Mouse (Mus musculus): ENCODE data around the gene Dek. TPM values are rescaled to one million over a fixed set of nuclear protein-coding genes. Genes with fewer than 3 reads are reported as not detected.

Gene Dek
- polyA plus RNA-seq, 1 experiment: 17.6 TPM

- no peak for TF ChIP-seq CTCF (conservative IDR thresholded peaks at IDR 0.05; ENCODE audit: insufficient read depth, insufficient read length, low read depth, low read length)
- TF ChIP-seq POLR2A (IDR thresholded peaks at IDR 0.05; ENCODE audit: low read depth, low read length): no peak
- Histone ChIP-seq H3K27ac (ENCODE audit: insufficient read depth, low read depth, low read length) (0 out of 2 replicates have a peak within 1 kb of the TSS, but pooled peaks have one; percentile 46), H3K4me1 (ENCODE audit: control insufficient read depth, insufficient read depth, low read length) (peaks cover 23% of the 10 kb centered on the region; the same call in 1 of the 2 replicates), H3K36me3 (ENCODE audit: control insufficient read depth, insufficient read depth, low read length) (no peaks in the 10 kb centered on the region), H3K4me3 (ENCODE audit: insufficient read depth, low read depth, low read length) (peak within 1 kb of the TSS; percentile 78), H3K27me3 (replicated peaks; ENCODE audit: control insufficient read depth, insufficient read depth, low read length) (no peaks in the 10 kb centered on the region)
- peak; percentile 67 for DNase-seq
- WGBS: 17% methylated on average over 10 of the region's 10 CpGs
These were observed 61.4 kb downstream of the Dek start, which contains the start of gene Tpmt for GRCm38 (mm10) chr13:47044617-47044947. Gene Tpmt, minus strand, starts transcription at chr13:47044737.

GRCm38 (mm10) chr13:47043833-47044616 lies 62.0 kb downstream of the Dek start:
- Histone ChIP-seq H3K36me3 (ENCODE audit: control insufficient read depth, insufficient read depth, low read length) (no peaks in the 10 kb centered on the region), H3K27me3 (replicated peaks; ENCODE audit: control insufficient read depth, insufficient read depth, low read length) (no peaks in the 10 kb centered on the region), H3K4me1 (ENCODE audit: control insufficient read depth, insufficient read depth, low read length) (peaks cover 27% of the 10 kb centered on the region; the same call in 1 of the 2 replicates), H3K27ac (ENCODE audit: insufficient read depth, low read depth, low read length) (0 out of 2 replicates have a peak overlapping the region, but pooled peaks have one; percentile 46), H3K4me3 (ENCODE audit: insufficient read depth, low read depth, low read length) (peak overlapping the region; percentile 78)
- no peak for DNase-seq
- TF ChIP-seq CTCF (conservative IDR thresholded peaks at IDR 0.05; ENCODE audit: insufficient read depth, insufficient read length, low read depth, low read length) (no peak), POLR2A (IDR thresholded peaks at IDR 0.05; ENCODE audit: low read depth, low read length) (no peak)
- WGBS: under 1% methylated on average over 45 of the region's 45 CpGs

GRCm38 (mm10) chr13:47043030-47043680 lies 62.8 kb downstream of the Dek start, which contains the start of gene Kdm1b:
Gene Kdm1b, plus strand, starts transcription at chr13:47043499.
- Histone ChIP-seq H3K4me3 (ENCODE audit: insufficient read depth, low read depth, low read length) (peak within 1 kb of the TSS; percentile 86), H3K27me3 (replicated peaks; ENCODE audit: control insufficient read depth, insufficient read depth, low read length) (no peaks in the 10 kb centered on the region), H3K27ac (ENCODE audit: insufficient read depth, low read depth, low read length) (peak within 1 kb of the TSS; percentile 91), H3K36me3 (ENCODE audit: control insufficient read depth, insufficient read depth, low read length) (no peaks in the 10 kb centered on the region), H3K4me1 (ENCODE audit: control insufficient read depth, insufficient read depth, low read length) (peaks cover 28% of the 10 kb centered on the region; the same call in 1 of the 2 replicates)
- peak; percentile 100 for DNase-seq
- WGBS: under 1% methylated on average over 48 of the region's 48 CpGs
- TF ChIP-seq CTCF (conservative IDR thresholded peaks at IDR 0.05; ENCODE audit: insufficient read depth, insufficient read length, low read depth, low read length): no peak
- peak; percentile 60 for TF ChIP-seq POLR2A (IDR thresholded peaks at IDR 0.05; ENCODE audit: low read depth, low read length)

GRCm38 (mm10) chr13:47042024-47042633 lies 63.9 kb downstream of the Dek start:
- TF ChIP-seq CTCF (conservative IDR thresholded peaks at IDR 0.05; ENCODE audit: insufficient read depth, insufficient read length, low read depth, low read length): peak; percentile 15; the same call in 1 of the 2 replicates
- TF ChIP-seq POLR2A (IDR thresholded peaks at IDR 0.05; ENCODE audit: low read depth, low read length): no peak
- H3K36me3 ChIP-seq (ENCODE audit: control insufficient read depth, insufficient read depth, low read length): no peaks in the 10 kb centered on the region
- peaks cover 24% of the 10 kb centered on the region; the same call in 1 of the 2 replicates for H3K4me1 ChIP-seq (ENCODE audit: control insufficient read depth, insufficient read depth, low read length)
- peak; percentile 66 for DNase-seq
- 28% methylated on average over 8 of the region's 8 CpGs for WGBS
- H3K27ac ChIP-seq (ENCODE audit: insufficient read depth, low read depth, low read length): peak overlapping the region; percentile 91; the same call in 1 of the 2 replicates
- peak overlapping the region; percentile 21 for H3K4me3 ChIP-seq (ENCODE audit: insufficient read depth, low read depth, low read length)
- H3K27me3 ChIP-seq (replicated peaks; ENCODE audit: control insufficient read depth, insufficient read depth, low read length): no peaks in the 10 kb centered on the region

- 28% methylated on average over 5 of the region's 5 CpGs for WGBS
- H3K4me3 ChIP-seq (ENCODE audit: insufficient read depth, low read depth, low read length): no peak overlapping the region
- TF ChIP-seq CTCF (conservative IDR thresholded peaks at IDR 0.05; ENCODE audit: insufficient read depth, insufficient read length, low read depth, low read length) (no peak), POLR2A (IDR thresholded peaks at IDR 0.05; ENCODE audit: low read depth, low read length) (no peak)
- no peaks in the 10 kb centered on the region for H3K27me3 ChIP-seq (replicated peaks; ENCODE audit: control insufficient read depth, insufficient read depth, low read length)
- peak; percentile 77 for DNase-seq
- H3K27ac ChIP-seq (ENCODE audit: insufficient read depth, low read depth, low read length): peak overlapping the region; percentile 82
- no peaks in the 10 kb centered on the region for H3K36me3 ChIP-seq (ENCODE audit: control insufficient read depth, insufficient read depth, low read length)
- peaks cover 22% of the 10 kb centered on the region; the same call in 1 of the 2 replicates for H3K4me1 ChIP-seq (ENCODE audit: control insufficient read depth, insufficient read depth, low read length)
These were observed 65.9 kb downstream of the Dek start for GRCm38 (mm10) chr13:47040061-47040460.

GRCm38 (mm10) chr13:47037946-47038345 lies 68.1 kb downstream of the Dek start:
- 82% methylated on average over 6 of the region's 6 CpGs for WGBS
- peaks cover 23% of the 10 kb centered on the region; the same call in 1 of the 2 replicates for H3K4me1 ChIP-seq (ENCODE audit: control insufficient read depth, insufficient read depth, low read length)
- H3K36me3 ChIP-seq (ENCODE audit: control insufficient read depth, insufficient read depth, low read length): no peaks in the 10 kb centered on the region
- no peak for DNase-seq
- no peak overlapping the region for H3K4me3 ChIP-seq (ENCODE audit: insufficient read depth, low read depth, low read length)
- H3K27ac ChIP-seq (ENCODE audit: insufficient read depth, low read depth, low read length): no peak overlapping the region
- TF ChIP-seq POLR2A (IDR thresholded peaks at IDR 0.05; ENCODE audit: low read depth, low read length): no peak
- TF ChIP-seq CTCF (conservative IDR thresholded peaks at IDR 0.05; ENCODE audit: insufficient read depth, insufficient read length, low read depth, low read length): no peak
- H3K27me3 ChIP-seq (replicated peaks; ENCODE audit: control insufficient read depth, insufficient read depth, low read length): no peaks in the 10 kb centered on the region

Other genes starting within 250 kb of the Dek start
- 16.4 and 17.4 TPM in 2 replicates for gene Kif13a, start 176.3 kb downstream of the Dek start, polyA plus RNA-seq (2012; rRNA removed)
- 2.5 and 2.6 TPM in 2 replicates for gene Nhlrc1, start 91.4 kb downstream of the Dek start, polyA plus RNA-seq (2012; rRNA removed)
- gene Kdm1b, start 62.7 kb downstream of the Dek start, polyA plus RNA-seq (2012; rRNA removed): 11.4 and 13.7 TPM in 2 replicates
- 52.6 and 55.0 TPM in 2 replicates for gene Tpmt, start 61.5 kb downstream of the Dek start, polyA plus RNA-seq (2012; rRNA removed)
- gene Rnf144b, start 16.5 kb upstream of the Dek start, polyA plus RNA-seq (2012; rRNA removed): 3.1 and 3.2 TPM in 2 replicates

Measured in kidney, adult 2 months (tissue).